Mouse (Mus musculus) CH12F3 (cell line): ENCODE results near the gene Fgfr2.

Experiments used
- in situ Hi-C: fragments of 300-500 bp; cut with MboI; formaldehyde crosslinking; loops from 2 replicates; pipeline ENCODE4 v1.14.3; 2020; ENCODE audit warnings: low sequenced_read_pairs

Fgfr2 gene

GRCm38 (mm10) chr7:130797524-130797923 lies 2325.6 kb downstream of the Fgfr2 start:
- in situ Hi-C loops: no loop called here

GRCm38 (mm10) chr7:130796786-130797185 lies 2326.4 kb downstream of the Fgfr2 start:
- in situ Hi-C loops: no loop called here

GRCm38 (mm10) chr7:130793671-130794070 lies 2329.5 kb downstream of the Fgfr2 start:
- in situ Hi-C loops: no loop called here

GRCm38 (mm10) chr7:130789456-130789855 lies 2333.7 kb downstream of the Fgfr2 start:
- in situ Hi-C loops: no loop called here

- in situ Hi-C loops: no loop called here
These were observed 2334.2 kb downstream of the Fgfr2 start for GRCm38 (mm10) chr7:130788950-130789349.

GRCm38 (mm10) chr7:130787537-130787936 lies 2335.6 kb downstream of the Fgfr2 start:
- in situ Hi-C loops: no loop called here

GRCm38 (mm10) chr7:130786708-130787107 lies 2336.4 kb downstream of the Fgfr2 start:
- in situ Hi-C loops: no loop called here

GRCm38 (mm10) chr7:130785923-130786575 lies 2337.1 kb downstream of the Fgfr2 start:
- in situ Hi-C loops: no loop called here

GRCm38 (mm10) chr7:130782501-130783050 lies 2340.6 kb downstream of the Fgfr2 start:
- in situ Hi-C loops: no loop called here

- in situ Hi-C loops: no loop called here
These were observed 2342.2 kb downstream of the Fgfr2 start for GRCm38 (mm10) chr7:130780866-130781419.

- in situ Hi-C loops: no loop called here
These were observed 2349.1 kb downstream of the Fgfr2 start, which contains the start of gene Btbd16 for GRCm38 (mm10) chr7:130773914-130774630. TSS of gene Btbd16 (plus strand) at chr7:130774069.

- in situ Hi-C loops: no loop called here
These were observed 2349.8 kb downstream of the Fgfr2 start for GRCm38 (mm10) chr7:130773171-130773830.

- in situ Hi-C loops: no loop called here
These were observed 2352.4 kb downstream of the Fgfr2 start for GRCm38 (mm10) chr7:130770707-130771106.

GRCm38 (mm10) chr7:130768151-130768550 lies 2355.0 kb downstream of the Fgfr2 start:
- in situ Hi-C loops: loop anchor here (10.0 kb wide), 1 partner anchor 147 kb away; no protein-coding TSS in a partner anchor

- in situ Hi-C loops: loop anchor here (10.0 kb wide), 1 partner anchor 148 kb away; no protein-coding TSS in a partner anchor
These were observed 2356.6 kb downstream of the Fgfr2 start for GRCm38 (mm10) chr7:130766411-130767170.

- in situ Hi-C loops: loop anchor here (10.0 kb wide), 1 partner anchor 151 kb away; no protein-coding TSS in a partner anchor
These were observed 2359.0 kb downstream of the Fgfr2 start for GRCm38 (mm10) chr7:130764160-130764559.

GRCm38 (mm10) chr7:130762071-130762897 lies 2360.9 kb downstream of the Fgfr2 start:
- in situ Hi-C loops: loop anchor here (10.0 kb wide), 1 partner anchor 153 kb away; no protein-coding TSS in a partner anchor

- in situ Hi-C loops: no loop called here
These were observed 2365.8 kb downstream of the Fgfr2 start for GRCm38 (mm10) chr7:130757326-130757865.

- in situ Hi-C loops: no loop called here
These were observed 2366.8 kb downstream of the Fgfr2 start for GRCm38 (mm10) chr7:130756343-130756835.
